Mouse (Mus musculus) olfactory bulb, adult 2 months (tissue): ENCODE measurements around the gene Trim65.

Experiments
- CTCF ChIP-seq: fragments of 200-500 bp; IDR thresholded peaks from 2 replicates; pipeline ENCODE4 v1.5.1; 2012; ENCODE audit warnings: low read depth, mild to moderate bottlenecking, low read length, moderate library complexity; ENCODE audit not compliant: insufficient read depth
- POLR2A ChIP-seq: fragments of 200-500 bp; IDR thresholded peaks from 2 replicates; pipeline ENCODE4 v1.6.1; 2012; ENCODE audit warnings: mild to moderate bottlenecking, low read depth, low read length, moderate library complexity; ENCODE audit not compliant: insufficient read depth

DNA sequence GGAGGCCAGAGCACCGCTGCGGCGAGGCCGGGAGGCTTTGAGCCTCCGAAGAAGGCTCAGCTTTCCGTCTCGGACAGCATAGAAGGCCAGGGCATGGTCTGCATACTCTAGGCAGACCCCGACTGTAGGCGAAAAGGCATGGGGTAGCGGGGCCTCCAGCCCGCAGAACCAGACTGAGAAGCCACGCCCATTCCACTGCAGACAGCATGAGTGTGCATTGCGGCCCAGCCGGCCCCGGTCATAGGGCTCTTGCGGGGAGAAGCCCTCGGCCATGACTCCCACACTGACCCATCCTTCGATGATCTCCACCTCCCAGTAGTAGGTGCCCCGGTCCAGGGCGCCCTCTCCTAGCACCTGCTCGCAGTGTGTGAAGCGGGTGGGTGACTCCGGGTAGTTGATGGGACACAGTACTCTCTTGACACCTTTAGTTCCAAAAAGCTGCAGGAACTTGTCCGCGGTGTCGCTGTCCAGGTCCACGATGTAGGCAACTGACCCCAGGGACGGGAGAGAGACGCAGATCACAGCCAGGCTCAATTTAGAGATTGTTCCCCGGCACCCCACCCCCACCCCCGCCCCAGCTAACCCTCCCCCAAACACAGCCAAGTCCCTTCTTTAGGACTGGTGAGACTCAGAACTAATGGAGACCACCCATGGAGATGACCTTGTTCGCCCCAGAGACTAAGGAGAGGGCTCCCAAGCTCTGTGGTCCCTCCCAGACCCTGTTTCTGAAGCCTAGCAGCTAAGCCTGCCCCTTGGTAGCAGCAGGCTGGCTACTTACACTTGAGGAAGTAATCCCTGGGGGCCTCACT lies 24.6 kb downstream of the Trim65 start:
- TF ChIP-seq POLR2A (no peak), CTCF (no peak)
